Mouse (Mus musculus) embryonic facial prominence, embryonic 11.5 days (tissue): ENCODE measurements around the gene Ubxn11. TPM values are rescaled to one million over a fixed set of nuclear protein-coding genes. Genes with fewer than 3 reads are reported as not detected.

Experiments used
- ATAC-seq: fragments of 200-750 bp; cut with Nextera tagmentation; replicated peaks from 2 replicates; pipeline ENCODE4 v1.8.0; 2017; ENCODE audit warnings: low read depth; ENCODE audit not compliant: insufficient number of reproducible peaks, low FRiP score, low TSS enrichment
- DNase-seq: peaks from one replicate; pipeline ENCODE4 v3.0.0-alpha.2; 2015; ENCODE audit warnings: low spot score
- H3K27ac ChIP-seq: fragments of 300-500 bp; sonication (generic); replicated peaks from 2 replicates; pipeline ENCODE4 v1.5.1; 2014; ENCODE audit warnings: mild to moderate bottlenecking, low read depth, low read length, control low read depth
- H3K27me3 ChIP-seq: fragments of 300-500 bp; sonication (generic); 2 replicates; pipeline ENCODE4 v1.6.1; 2014; ENCODE audit warnings: mild to moderate bottlenecking, low read length, moderate library complexity, mixed read lengths; ENCODE audit not compliant: control insufficient read depth, insufficient read depth
- H3K36me3 ChIP-seq: fragments of 300-500 bp; sonication (generic); replicated peaks from 2 replicates; pipeline ENCODE4 v1.6.1; 2014; ENCODE audit warnings: low read depth, mild to moderate bottlenecking, low read length, moderate library complexity, mixed read lengths; ENCODE audit not compliant: control insufficient read depth, insufficient read depth
- H3K4me1 ChIP-seq: fragments of 300-500 bp; sonication (generic); 2 replicates; pipeline ENCODE4 v1.6.1; 2014; ENCODE audit warnings: low read length, mixed read lengths; ENCODE audit not compliant: control insufficient read depth, insufficient read depth
- H3K4me2 ChIP-seq: fragments of 300-500 bp; sonication (generic); 2 replicates; pipeline ENCODE4 v1.6.1; 2014; ENCODE audit warnings: low read depth, mild to moderate bottlenecking, control low read depth, low read length, moderate library complexity
- H3K4me3 ChIP-seq: fragments of 300-500 bp; sonication (generic); 2 replicates; pipeline ENCODE4 v1.5.1; 2014; ENCODE audit warnings: low read depth, low read length, control low read depth
- H3K9ac ChIP-seq: fragments of 300-500 bp; sonication (generic); replicated peaks from 2 replicates; pipeline ENCODE4 v1.6.1; 2014; ENCODE audit warnings: mild to moderate bottlenecking, control low read depth, low read length
- H3K9me3 ChIP-seq: fragments of 300-500 bp; sonication (generic); replicated peaks from 2 replicates; pipeline ENCODE4 v1.6.1; 2016; ENCODE audit warnings: mild to moderate bottlenecking, low read length, inconsistent platforms, mixed read lengths; ENCODE audit not compliant: control insufficient read depth
- WGBS: fragments of 180-500 bp; shearing (Covaris S2); extraction: QIAGEN DNeasy Blood & Tissue Kit; methylation state at CpG from one replicate; pipeline ENCODE4 v1.1.7; 2014; 5-methylcytosine and 5-hydroxymethylcytosine counted together
- polyA plus RNA-seq: library from polyadenylated mRNA; unstranded; fragments of >200 nt; fragmentation: Nextera tagmentation; extraction: Ambion mirVana; gene quantifications from 2 replicates; pipeline ENCODE4 v1.2.1, GENCODE M21; 2014

Ubxn11 gene
- polyA plus RNA-seq, 1 experiment from 2014 or later, result 5.7 TPM

DNA sequence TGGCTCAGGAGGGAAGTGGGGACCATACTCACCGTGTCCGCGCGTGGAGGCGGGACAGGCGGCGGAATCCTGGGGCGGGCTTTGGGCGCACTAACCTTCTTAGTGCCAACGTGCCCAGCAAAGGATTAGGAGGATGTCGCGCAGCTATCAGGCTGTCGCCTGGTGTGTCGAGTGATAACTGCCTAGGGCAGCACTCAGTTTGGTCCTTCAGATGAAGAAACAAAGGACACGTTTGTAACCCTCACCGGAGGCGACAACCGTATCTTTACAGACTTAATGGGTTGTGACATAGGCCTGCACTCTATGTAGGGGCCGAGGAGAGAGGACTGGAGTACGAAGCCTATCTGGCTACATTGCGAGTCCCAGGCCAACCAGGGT lies 361 bp downstream of the Ubxn11 start:
- H3K27ac ChIP-seq, result no peak overlapping the region
- no peaks in the 10 kb centered on the region for H3K36me3 ChIP-seq
- no peaks in the 10 kb centered on the region for H3K9me3 ChIP-seq
- H3K4me2 ChIP-seq, result peak overlapping the region; percentile 59
- ATAC-seq (peak; percentile 57), DNase-seq (no peak)
- WGBS, result 2% methylated on average over 21 of the region's 21 CpGs
- H3K4me1 ChIP-seq, result no peaks in the 10 kb centered on the region
- H3K9ac ChIP-seq, result peak overlapping the region; percentile 58
- no peaks in the 10 kb centered on the region for H3K27me3 ChIP-seq
- peak overlapping the region; percentile 61 for H3K4me3 ChIP-seq

DNA sequence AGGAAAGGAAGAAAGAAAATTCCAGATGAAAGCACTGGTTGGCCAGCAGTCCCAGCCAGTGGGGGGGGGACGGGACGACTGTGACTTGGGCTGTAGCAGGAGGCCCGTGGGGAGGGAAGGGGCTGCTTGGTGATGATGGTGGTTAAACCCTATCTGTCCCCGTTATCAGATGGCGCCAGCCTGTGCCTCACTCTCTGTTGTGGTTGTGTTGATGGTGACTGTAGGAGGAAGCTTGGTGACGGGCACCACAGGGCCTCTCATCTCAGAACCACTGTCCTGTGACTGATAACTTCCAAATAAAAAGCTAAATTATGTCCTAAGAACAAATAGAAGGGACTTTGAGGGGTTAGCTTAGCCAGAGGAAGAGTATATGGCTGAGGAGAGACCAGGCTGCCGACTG lies 3.7 kb downstream of the Ubxn11 start:
- H3K4me3 ChIP-seq, result no peak overlapping the region
- H3K4me1 ChIP-seq, result no peaks in the 10 kb centered on the region
- no peak overlapping the region for H3K27ac ChIP-seq
- no peak for DNase-seq
- WGBS, result 75% methylated on average over 7 of the region's 7 CpGs
- H3K36me3 ChIP-seq, result no peaks in the 10 kb centered on the region
- no peak overlapping the region for H3K4me2 ChIP-seq
- H3K27me3 ChIP-seq, result no peaks in the 10 kb centered on the region
- no peaks in the 10 kb centered on the region for H3K9me3 ChIP-seq
- H3K9ac ChIP-seq, result no peak overlapping the region
- no peak for ATAC-seq

DNA sequence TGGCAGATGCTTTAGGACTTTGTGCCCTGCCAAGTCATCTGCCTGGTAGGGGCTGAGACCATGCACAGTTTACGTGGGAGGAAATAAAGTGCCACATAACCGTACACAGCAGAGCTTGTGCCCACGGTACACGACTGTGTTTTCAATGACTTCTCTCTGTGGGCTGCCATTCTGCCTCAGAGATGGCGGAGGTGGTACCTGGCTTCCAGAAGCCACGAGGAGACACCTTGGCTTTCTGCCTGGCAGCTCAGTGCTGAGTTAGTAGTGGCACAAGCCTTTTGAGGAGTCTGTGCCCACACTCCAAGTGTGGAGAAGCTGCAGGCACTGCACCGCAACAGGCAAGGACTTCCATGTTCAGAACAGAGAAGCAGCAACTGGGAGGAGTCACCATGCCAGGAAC lies 5.4 kb downstream of the Ubxn11 start:
- Histone ChIP-seq H3K27me3 (no peaks in the 10 kb centered on the region), H3K4me3 (no peak overlapping the region), H3K9me3 (no peaks in the 10 kb centered on the region), H3K4me1 (no peaks in the 10 kb centered on the region), H3K9ac (no peak overlapping the region), H3K4me2 (no peak overlapping the region), H3K27ac (no peak overlapping the region), H3K36me3 (no peaks in the 10 kb centered on the region)
- ATAC-seq (no peak), DNase-seq (no peak)
- 83% methylated on average over 7 of the region's 7 CpGs for WGBS

DNA sequence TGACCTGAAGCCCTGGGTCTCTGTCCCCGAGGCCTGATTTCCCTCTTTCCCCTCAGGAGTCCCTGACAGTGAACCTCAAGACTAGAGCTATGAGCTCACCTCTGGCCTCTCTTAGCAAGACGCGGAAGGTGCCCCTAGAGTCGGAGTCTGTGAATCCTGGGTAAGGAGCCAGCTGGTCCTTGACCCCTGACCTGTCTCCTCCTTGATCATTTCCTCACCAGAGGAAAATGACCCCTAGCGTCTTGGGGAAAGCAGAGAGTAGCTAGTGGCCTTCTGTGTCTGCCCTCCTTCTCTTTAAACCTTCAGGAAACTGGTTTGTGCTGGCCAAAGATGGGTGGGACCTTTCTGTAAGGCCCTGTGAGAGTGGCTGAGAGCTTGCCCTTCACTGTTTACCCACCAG lies 5.8 kb downstream of the Ubxn11 start:
- H3K9me3 ChIP-seq, result no peaks in the 10 kb centered on the region
- no peak for DNase-seq
- no peak overlapping the region for H3K27ac ChIP-seq
- WGBS, result 32% methylated on average over 5 of the region's 5 CpGs
- no peaks in the 10 kb centered on the region for H3K36me3 ChIP-seq
- no peaks in the 10 kb centered on the region for H3K27me3 ChIP-seq
- ATAC-seq, result no peak
- H3K4me3 ChIP-seq, result no peak overlapping the region
- no peak overlapping the region for H3K4me2 ChIP-seq
- H3K9ac ChIP-seq, result no peak overlapping the region
- H3K4me1 ChIP-seq, result no peaks in the 10 kb centered on the region; the same call in 1 of the 2 replicates

DNA sequence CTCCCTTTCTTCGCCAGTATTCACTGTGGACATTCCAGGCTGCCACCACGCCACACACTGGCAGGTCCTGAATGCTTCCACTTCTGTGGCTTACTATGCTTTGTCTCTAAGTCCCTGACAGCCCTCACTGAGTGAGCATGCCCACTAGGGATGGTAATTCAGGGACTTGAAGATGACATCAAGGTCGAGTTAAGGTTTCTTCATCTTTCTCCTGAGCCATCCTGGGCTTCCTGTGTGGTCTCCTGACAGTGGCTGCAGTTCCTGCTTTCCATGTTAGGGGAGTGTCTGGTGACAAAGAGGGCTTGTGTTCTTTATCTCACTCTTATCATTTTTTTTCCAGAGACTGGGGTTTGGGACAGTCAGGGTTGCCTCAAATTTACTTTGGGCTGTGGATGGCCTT lies 8.3 kb downstream of the Ubxn11 start:
- 40% methylated on average over 3 of the region's 3 CpGs for WGBS
- no peaks in the 10 kb centered on the region for H3K27me3 ChIP-seq
- H3K9me3 ChIP-seq, result no peaks in the 10 kb centered on the region
- H3K36me3 ChIP-seq, result no peaks in the 10 kb centered on the region
- no peak overlapping the region for H3K9ac ChIP-seq
- ATAC-seq (no peak), DNase-seq (no peak)
- H3K4me1 ChIP-seq, result no peaks in the 10 kb centered on the region; the same call in 1 of the 2 replicates
- H3K4me3 ChIP-seq, result no peak overlapping the region
- no peak overlapping the region for H3K4me2 ChIP-seq
- H3K27ac ChIP-seq, result no peak overlapping the region

DNA sequence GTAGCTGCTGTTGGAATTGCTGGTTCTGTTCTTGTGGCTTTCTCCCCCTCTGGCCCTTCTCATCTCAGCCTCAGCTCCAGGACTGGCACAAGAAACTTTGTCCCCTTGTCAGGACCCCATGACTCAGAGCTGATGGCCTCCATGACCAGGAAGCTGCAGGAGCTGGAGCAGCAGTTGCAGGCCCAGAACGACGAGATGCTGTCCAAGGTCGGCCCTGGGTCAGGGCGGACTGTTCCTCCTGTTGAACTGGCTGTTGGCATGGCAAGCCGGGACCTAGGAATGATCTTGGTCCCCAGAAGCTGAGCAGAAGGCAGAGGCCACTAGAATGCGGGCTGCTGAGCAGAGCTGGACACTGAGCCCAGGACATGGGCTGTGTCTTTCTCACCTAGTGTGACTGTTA lies 10.0 kb downstream of the Ubxn11 start:
- Histone ChIP-seq H3K4me2 (no peak overlapping the region), H3K36me3 (no peaks in the 10 kb centered on the region), H3K27ac (no peak overlapping the region), H3K4me1 (no peaks in the 10 kb centered on the region; the same call in 1 of the 2 replicates), H3K9me3 (no peaks in the 10 kb centered on the region), H3K4me3 (no peak overlapping the region), H3K27me3 (no peaks in the 10 kb centered on the region), H3K9ac (no peak overlapping the region)
- DNase-seq, result no peak
- 81% methylated on average over 6 of the region's 6 CpGs for WGBS
- ATAC-seq, result no peak

DNA sequence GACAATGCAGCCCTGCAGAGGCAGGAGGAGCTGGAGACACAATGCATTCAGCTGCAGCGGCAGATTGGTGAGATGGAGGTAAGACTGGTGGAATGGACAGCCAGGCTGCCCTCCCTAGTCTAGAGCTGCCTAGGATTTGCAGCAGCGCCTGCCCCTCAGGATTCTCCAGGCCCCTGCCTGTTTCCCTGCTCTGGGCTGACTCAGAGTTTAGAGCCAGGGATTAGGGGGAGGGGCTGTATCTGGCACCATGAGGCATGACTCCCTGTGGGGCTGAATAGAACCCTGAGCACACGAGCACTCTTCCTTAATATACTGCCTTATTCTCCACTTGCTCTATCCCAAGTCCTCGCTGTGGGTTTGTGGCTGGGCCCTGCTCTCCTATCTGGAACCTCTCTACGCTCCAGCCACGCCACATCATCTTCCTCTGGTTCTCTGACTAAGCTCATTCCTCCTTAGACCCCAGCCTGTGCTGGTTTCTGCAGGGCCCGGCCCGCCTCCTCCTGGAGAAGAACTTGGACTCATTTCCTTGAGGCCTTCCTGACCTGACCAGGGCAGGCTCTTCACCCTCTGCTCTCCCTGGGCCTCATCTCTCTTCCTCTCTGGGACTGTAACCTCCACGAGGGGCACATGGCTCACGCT lies 11.1 kb downstream of the Ubxn11 start:
- Histone ChIP-seq H3K9ac (0 out of 2 replicates have a peak overlapping the region, but pooled peaks have one; percentile 3), H3K27me3 (no peaks in the 10 kb centered on the region), H3K36me3 (no peaks in the 10 kb centered on the region), H3K4me3 (no peak overlapping the region), H3K4me1 (no peaks in the 10 kb centered on the region; the same call in 1 of the 2 replicates), H3K27ac (no peak overlapping the region), H3K4me2 (no peak overlapping the region), H3K9me3 (no peaks in the 10 kb centered on the region)
- DNase-seq (peak; percentile 18), ATAC-seq (no peak)
- whole genome bisulfite sequencing, result 60% methylated on average over 10 of the region's 10 CpGs

DNA sequence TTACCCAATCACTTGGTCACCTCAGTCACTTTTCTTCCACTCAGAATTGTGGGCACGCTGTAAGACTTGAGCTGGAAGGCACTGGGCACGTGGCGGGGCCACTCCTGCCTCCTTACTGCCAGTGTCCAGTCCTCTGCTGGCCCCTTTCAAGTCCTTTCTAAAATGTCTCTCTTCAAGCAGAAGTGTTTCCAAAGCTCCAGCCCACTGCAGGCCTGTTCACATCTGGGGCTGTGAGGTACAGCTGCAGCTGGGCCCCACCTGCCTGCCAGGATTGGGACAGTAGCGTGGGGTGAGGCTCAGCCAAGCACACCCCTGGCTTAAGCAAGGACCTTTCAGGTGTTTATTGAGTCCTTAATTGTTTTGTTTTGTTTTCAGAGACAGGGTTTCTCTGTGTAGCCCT lies 11.7 kb downstream of the Ubxn11 start:
- Histone ChIP-seq H3K27ac (no peak overlapping the region), H3K4me1 (no peaks in the 10 kb centered on the region; the same call in 1 of the 2 replicates), H3K9ac (no peak overlapping the region)

More for the DNA sequence above, 11.7 kb downstream of the Ubxn11 start:
- no peak for DNase-seq
- Histone ChIP-seq H3K36me3 (no peaks in the 10 kb centered on the region), H3K9me3 (no peaks in the 10 kb centered on the region), H3K4me3 (no peak overlapping the region), H3K27me3 (no peaks in the 10 kb centered on the region), H3K4me2 (no peak overlapping the region)
- 87% methylated on average over 4 of the region's 4 CpGs for WGBS
- ATAC-seq, result no peak
